Mouse (Mus musculus) retina, postnatal 1 day (tissue): ENCODE data around the gene Chn2.

ENCODE experiments used
- DNase-seq: peaks from one replicate; pipeline ENCODE4 v3.0.0-alpha.2; 2012

The Chn2 gene

DNA sequence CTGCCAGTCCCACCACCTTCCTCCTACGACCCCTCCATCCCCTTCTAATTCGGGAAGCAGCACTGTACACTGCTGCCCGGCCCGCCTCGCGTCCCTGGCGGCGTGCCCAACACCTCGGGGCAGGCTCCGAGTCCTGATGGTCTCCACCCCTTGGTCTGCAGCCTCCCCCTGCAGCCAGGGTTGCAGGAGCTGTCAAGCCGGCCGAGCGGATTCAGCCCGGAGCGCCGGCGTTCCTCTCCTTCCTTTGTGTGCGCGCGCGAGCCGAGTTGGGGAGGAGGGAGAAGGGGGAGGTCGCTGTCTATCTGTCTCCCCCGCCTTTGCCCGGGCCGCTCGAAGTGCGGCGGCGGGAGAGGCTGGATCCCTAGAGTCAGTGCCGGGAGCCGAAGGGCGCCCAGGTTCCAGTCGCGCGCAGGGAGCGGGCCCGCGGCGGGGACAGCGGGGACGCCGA lies at the start of gene Chn2:
TSS of gene Chn2 (plus strand) at position 198 of the 448 bp plus-strand sequence.
- DNase-seq, result peak; percentile 91

- DNase-seq, result no peak
Observed at GRCm38 (mm10) chr6:53992386-53992785, 47.0 kb upstream of the Chn2 start.

GRCm38 (mm10) chr6:53995519-53995918 lies 43.8 kb upstream of the Chn2 start:
- DNase-seq, result no peak

DNA sequence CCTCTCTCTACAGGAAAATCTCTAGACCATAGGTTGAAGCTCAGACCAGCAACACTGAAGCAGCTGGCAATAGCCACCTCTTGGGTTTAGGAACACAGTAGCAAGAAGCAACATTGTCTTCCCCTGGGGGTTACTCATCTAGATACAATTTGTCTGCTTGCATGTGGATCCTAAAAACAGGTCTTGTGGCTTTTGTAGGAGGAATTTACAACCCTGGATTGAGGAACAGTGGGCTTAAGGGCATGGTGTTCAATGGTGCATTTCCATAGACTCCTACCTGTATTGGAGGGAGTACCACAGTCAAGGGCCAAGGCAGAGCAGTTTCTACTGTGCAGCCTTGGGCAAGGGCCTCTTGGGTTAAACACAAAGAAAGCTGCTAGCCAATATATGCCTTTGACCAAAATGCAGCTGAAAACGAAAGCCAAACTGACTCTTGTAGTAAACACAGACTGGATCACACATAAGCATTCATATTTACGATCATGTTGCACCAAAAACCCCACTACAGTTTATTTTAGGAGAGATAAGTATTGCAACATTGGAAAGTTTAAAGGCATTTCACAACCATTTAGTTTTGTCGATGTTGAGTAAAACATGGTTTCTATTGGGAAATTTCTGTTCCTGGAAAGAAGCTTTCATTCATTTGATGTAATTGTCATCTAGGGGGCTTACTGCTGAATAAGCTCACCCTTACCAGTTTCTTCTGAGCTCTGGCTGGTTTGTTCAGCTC lies 43.0 kb upstream of the Chn2 start:
- no peak for DNase-seq

- DNase-seq, result no peak
Observed at GRCm38 (mm10) chr6:54005302-54005701, 34.1 kb upstream of the Chn2 start.

GRCm38 (mm10) chr6:54008448-54009120 lies 30.8 kb upstream of the Chn2 start:
- peak; percentile 40 for DNase-seq

DNA sequence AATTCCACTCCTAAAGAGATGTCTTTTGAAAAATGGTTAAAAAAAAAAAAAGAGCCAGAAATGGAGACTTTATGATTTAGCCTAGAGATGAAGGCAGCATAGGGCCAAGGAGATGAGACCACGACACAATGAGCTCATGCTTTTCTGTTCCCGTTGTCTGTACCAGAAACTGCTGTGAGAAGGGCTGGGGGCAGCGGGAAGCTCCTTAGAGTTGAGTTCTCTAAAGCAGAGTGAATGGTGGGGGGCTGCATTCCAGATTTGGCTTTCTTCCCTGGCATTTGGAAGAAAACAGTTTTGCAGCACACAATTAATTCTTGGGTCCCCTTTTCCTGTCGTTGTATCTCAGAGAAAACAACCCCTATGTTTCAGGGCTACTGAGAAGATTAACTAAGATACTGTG lies 30.1 kb upstream of the Chn2 start:
- no peak for DNase-seq

- DNase-seq, result peak; percentile 45
Observed at GRCm38 (mm10) chr6:54010362-54010761, 29.0 kb upstream of the Chn2 start.

- no peak for DNase-seq
Observed at GRCm38 (mm10) chr6:54012163-54012562, 27.2 kb upstream of the Chn2 start.

DNA sequence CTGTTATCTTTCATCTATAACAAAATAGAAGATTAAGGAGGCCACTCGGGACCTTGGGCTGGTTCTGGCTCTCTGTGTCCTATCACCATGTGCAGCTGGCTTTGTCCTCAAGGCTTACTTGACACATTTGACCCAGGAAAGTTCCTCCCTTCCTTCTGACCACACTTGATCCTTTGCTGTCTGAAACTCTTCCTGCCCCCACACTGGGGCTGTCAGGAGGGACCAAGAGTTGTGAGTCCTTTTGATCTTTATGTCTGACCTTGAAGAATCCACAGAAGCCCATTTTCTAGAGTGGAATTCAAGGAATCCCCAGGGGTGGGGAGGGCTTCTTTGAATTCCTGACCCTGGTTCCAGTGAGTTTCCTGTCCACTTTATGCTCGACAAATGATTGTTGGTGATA lies 21.3 kb upstream of the Chn2 start:
- no peak for DNase-seq

DNA sequence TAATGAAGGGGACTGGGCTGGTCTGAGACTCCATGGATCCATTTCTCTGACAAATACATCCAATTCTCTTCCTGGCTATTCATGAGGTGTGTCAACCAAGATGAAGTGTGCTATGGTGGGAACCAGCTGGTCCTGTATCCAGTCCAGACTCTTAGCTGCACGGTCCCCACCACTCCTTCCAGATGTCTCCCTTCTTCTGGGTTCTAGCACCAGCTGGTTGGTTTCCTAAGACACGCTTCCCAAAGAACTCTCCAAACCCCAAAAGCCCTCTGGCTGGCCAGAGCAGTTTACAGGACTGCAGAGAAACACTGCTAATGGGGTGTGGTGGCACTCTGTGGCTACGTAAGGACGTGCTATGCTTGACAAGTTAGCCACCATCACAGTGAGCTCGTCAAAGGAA lies 20.5 kb upstream of the Chn2 start:
- DNase-seq, result no peak

DNA sequence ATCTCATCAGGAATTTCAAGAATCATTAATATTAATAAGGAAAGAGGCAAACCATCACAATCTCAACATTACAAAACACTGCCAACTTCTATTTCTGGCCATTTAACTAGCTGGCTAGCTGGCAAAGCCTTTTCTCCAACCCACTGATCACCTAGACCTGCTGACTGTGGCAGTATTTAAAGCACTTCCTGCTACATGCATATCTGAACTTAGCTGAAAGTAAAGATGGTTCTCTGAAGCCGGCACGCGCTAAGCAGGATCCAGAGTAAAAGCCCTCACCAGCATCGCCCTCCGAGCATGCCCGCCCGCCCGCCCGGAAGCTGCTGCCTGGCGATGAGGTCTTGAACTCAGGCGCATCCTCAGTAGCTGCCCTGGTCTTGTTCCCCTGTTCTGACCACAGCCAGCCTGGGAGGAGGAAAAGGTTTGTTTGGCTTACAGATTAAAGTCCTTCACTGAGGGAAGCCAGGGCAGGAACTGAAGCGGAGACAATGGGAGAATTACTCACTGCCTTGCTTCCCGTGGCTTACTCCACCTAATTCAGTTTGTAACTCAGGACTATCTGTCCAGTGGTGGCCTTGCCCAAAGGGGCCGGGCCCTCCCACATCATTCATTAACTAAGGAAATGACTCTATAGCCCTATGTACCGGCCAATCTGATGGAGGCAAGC lies 18.1 kb upstream of the Chn2 start:
- DNase-seq, result no peak

DNA sequence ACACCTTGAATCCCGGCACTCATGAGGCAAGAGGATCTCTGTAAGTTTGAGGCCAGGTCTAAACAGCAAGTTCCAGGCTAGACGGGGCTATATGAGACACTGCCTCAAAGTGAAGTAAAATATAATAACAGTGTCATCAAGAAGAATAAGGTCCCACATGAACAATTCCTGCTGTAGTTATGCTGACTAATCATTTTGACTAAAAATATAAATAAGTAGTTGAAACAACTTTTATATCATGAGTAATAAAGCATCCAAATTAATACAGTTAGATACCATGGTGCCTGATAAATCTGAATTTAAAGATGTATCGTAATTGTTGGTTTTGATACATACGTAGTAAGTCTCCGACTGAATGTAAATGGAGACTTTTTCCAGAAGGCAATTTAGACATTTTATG lies 15.5 kb upstream of the Chn2 start:
- no peak for DNase-seq

DNA sequence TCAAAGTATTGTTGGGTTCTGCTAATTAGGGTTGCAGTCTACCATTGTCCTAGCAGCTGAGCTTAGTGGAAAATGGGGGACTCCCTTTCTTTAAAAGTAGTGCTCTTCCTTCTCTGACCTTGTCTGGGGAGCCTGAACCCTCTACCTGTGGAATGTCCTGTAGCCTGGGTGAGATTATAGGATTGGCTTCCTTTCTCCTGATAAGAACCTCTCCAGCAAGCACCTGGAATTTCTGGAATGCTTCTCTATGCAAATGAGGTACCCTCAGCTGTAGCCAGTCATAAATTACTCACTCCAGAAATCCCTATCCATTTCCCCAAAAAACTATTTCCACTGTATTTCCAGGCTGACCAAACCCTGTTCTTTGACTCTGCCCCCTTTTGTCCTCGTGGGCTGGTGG lies 10.6 kb upstream of the Chn2 start:
- DNase-seq, result no peak

GRCm38 (mm10) chr6:54030351-54030750 lies 9.0 kb upstream of the Chn2 start:
- no peak for DNase-seq

DNA sequence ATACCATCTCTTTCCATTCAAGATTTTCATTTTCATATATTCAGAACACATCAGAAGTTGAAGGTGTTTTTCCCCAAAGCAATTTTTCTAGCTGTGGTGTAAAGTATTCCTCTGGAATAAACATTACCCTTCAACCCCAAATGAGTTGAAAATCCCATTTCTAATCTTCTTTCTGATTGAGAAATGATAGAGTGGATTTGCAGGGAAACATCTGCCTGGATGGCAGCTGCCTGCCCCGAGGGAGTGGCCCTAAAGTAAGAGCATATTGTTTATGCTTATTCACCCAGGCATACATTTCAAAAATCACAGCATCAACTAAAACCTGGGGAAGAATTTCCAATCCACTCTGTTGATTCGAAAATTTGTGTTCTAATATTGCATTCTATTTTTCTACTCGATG lies 8.6 kb upstream of the Chn2 start:
- DNase-seq, result no peak

- DNase-seq, result peak; percentile 88
Observed at GRCm38 (mm10) chr6:54034471-54034870, 4.9 kb upstream of the Chn2 start.

DNA sequence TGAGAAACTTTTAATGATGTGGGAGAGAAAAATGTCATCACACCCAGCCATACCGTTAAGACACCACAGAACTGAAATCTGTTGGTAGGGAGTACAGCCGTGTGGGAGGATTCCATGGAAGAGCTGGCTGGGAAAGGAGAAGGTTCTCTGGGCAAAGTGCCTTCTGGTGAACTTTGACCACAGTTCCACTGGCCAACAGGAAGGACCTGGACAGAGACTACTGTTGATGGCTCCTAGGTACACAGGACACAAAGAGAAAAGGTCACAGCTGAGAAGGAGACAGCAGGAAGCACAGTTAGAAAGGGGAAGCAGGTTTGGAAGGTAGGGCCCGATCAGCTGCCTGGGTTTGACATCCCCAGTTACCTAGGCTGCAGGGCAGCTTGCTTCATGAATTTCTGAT lies 3.8 kb upstream of the Chn2 start:
- no peak for DNase-seq

DNA sequence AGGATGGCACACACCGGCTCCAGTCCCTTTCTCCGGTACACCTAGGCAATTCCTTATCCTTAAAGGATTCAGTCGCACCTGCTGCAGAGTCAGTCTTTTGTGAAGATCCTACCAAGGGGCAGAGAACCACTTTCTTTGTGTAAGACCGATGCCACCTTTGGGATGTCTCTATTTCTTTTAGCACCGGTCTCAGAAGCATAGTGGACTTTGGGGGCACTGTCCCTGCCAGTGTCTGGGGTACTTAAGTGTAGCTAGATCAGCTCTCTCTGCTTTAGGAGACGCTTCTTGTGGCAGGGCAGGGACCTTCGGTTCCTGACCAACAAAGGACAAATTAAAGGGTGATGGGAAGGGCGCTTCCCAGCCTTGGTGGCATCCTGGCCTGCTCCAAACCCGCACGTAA lies 488 bp upstream of the Chn2 start:
- DNase-seq, result no peak

DNA sequence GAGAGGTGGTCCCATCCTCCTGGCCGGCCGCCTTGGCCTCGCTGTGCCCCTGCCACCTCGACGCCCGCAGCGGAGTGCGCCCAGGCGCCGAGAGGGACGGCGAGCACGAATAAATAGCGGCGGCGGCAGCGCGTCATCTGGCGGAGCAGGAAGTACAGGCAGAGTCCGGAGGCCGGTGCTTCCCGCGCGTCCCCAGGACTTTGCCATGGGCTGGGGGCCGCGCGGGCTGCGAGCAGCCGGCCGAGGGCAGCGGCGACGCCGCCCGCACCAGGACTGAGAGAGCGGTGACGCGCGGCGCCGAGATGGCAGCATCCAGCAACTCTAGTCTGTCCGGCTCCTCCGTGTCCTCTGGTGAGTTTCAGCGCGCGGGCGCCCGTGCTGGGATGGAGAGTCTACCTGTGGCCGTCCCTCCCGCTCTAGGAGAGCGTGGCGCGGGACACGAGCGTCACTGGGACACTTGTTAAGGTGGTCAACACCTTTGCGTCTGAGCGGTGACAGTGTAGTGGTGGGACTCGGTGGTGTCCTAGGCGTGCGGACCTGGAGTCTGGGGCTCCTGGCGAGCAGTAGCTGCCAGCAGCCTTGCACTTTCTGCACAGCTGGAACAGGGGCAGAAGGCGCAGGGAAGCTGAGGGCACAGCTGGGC lies 572 bp downstream of the Chn2 start:
- peak; percentile 86 for DNase-seq

GRCm38 (mm10) chr6:54040448-54040844 lies 1.1 kb downstream of the Chn2 start:
- no peak for DNase-seq

GRCm38 (mm10) chr6:54041386-54042043 lies 2.2 kb downstream of the Chn2 start:
- peak; percentile 47 for DNase-seq

DNA sequence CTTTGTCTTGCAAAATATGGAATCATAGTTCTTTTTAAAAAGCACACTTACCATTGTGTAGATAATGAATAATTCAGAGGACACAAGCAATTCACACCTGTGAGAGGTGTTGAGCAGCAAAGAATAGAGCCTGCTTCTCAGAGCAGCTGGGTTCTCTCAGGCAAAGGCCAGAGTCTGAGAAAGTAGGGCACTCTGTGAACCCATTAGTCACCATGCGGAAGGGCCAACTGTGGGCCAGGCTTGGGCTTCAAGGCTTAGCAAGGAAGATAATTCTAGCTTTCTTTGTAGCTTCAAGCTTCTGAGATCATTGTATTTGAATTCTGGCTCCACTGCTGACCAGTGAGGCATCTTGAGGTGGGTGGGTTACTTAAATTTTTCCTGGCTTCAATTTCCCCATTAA lies 2.8 kb downstream of the Chn2 start:
- DNase-seq, result peak; percentile 78
